Mouse (Mus musculus) MEL (cell line): ENCODE measurements around the gene Mpg. TPM values are rescaled to one million over a fixed set of nuclear protein-coding genes. Genes with fewer than 3 reads are reported as not detected.
A peak's percentile ranks its signal among the peaks of the same experiment; 100 is the strongest.

Source experiments
- DNase-seq: peaks from one replicate; pipeline ENCODE4 v3.0.0; 2011; ENCODE audit warnings: low read depth, low spot score
- H3K27ac ChIP-seq: 2 replicates; pipeline ENCODE4 v1.5.1; 2012; ENCODE audit warnings: low read depth, mild to moderate bottlenecking, control low read depth, low read length, moderate library complexity; ENCODE audit not compliant: control insufficient read depth
- H3K27me3 ChIP-seq, 2 experiments: fragments of 150-350 bp in 1 of 2; sonication (generic) in 1 of 2; 2 replicates each; pipeline ENCODE4 v1.6.1; 2012; ENCODE audit warnings: low read length in 2 of 2, mild to moderate bottlenecking in 2 of 2, improper control_type of control experiment in 1 of 2, moderate library complexity in 1 of 2; ENCODE audit not compliant: insufficient read depth in 2 of 2, control insufficient read depth in 1 of 2
- H3K36me3 ChIP-seq, 2 experiments: 2 replicates each; pipeline ENCODE4 v1.6.1; 2012 to 2014; ENCODE audit warnings: low read length in 2 of 2, improper control_type of control experiment in 1 of 2, inconsistent platforms in 1 of 2, mild to moderate bottlenecking in 1 of 2; ENCODE audit not compliant: insufficient read depth in 2 of 2, control insufficient read depth in 1 of 2
- H3K4me1 ChIP-seq, 2 experiments: fragments of 150-350 bp in 1 of 2; sonication (generic) in 1 of 2; 2 replicates each; pipeline ENCODE4 v1.6.1; 2012; ENCODE audit warnings: low read length in 2 of 2, improper control_type of control experiment in 1 of 2, mild to moderate bottlenecking in 1 of 2; ENCODE audit not compliant: insufficient read depth in 2 of 2, control insufficient read depth in 1 of 2
- H3K4me3 ChIP-seq, 2 experiments: fragments of 150-350 bp in 1 of 2; sonication (generic) in 1 of 2; 2 replicates each; pipeline ENCODE4 v1.5.1; 2012; ENCODE audit warnings: low read depth in 2 of 2, low read length in 2 of 2, mild to moderate bottlenecking in 2 of 2, moderate library complexity in 2 of 2, control low read depth in 1 of 2, improper control_type of control experiment in 1 of 2; ENCODE audit not compliant: control insufficient read depth in 1 of 2, insufficient read depth in 1 of 2
- H3K79me2 ChIP-seq: 2 replicates; pipeline ENCODE4 v1.6.1; 2012; ENCODE audit warnings: mild to moderate bottlenecking, low read length, moderate library complexity; ENCODE audit not compliant: control insufficient read depth, poor library complexity, insufficient read depth
- H3K9ac ChIP-seq: 2 replicates; pipeline ENCODE4 v1.6.1; 2012; ENCODE audit warnings: low read depth, mild to moderate bottlenecking, control low read depth, low read length, moderate library complexity; ENCODE audit not compliant: control insufficient read depth, poor library complexity, severe bottlenecking
- H3K9me3 ChIP-seq: fragments of 150-350 bp; sonication (generic); replicated peaks from 2 replicates; pipeline ENCODE4 v1.6.1; 2012; ENCODE audit warnings: mild to moderate bottlenecking, low read length, improper control_type of control experiment, moderate library complexity; ENCODE audit not compliant: insufficient read depth
- CHD2 ChIP-seq: IDR thresholded peaks from 2 replicates; pipeline ENCODE4 v1.6.1; 2011; ENCODE audit warnings: low read length, improper control_type of control experiment
- CTCF ChIP-seq, 3 experiments: IDR thresholded peaks in 2 of 3; conservative IDR thresholded peaks in 1 of 3; 2 replicates each; pipeline ENCODE4 v1.5.1; 2011 to 2012; ENCODE audit warnings: low read length in 3 of 3, low read depth in 2 of 3, mild to moderate bottlenecking in 2 of 3, improper control_type of control experiment in 1 of 3, inconsistent platforms in 1 of 3, mixed read lengths in 1 of 3, moderate library complexity in 1 of 3; ENCODE audit not compliant: control insufficient read depth in 1 of 3, insufficient read depth in 1 of 3, poor library complexity in 1 of 3, severe bottlenecking in 1 of 3
- ETS1 ChIP-seq: IDR thresholded peaks from 2 replicates; pipeline ENCODE4 v1.6.1; 2012; ENCODE audit warnings: low read depth, mild to moderate bottlenecking, inconsistent platforms, low read length, improper control_type of control experiment, moderate library complexity
- GABPA ChIP-seq: IDR thresholded peaks from 2 replicates; pipeline ENCODE4 v1.6.1; 2012; ENCODE audit warnings: low read depth, mild to moderate bottlenecking, inconsistent platforms, low read length, improper control_type of control experiment, moderate library complexity
- HCFC1 ChIP-seq: IDR thresholded peaks from 2 replicates; pipeline ENCODE4 v1.6.1; 2012; ENCODE audit warnings: low read depth, mild to moderate bottlenecking, inconsistent platforms, low read length, improper control_type of control experiment, moderate library complexity
- MAZ ChIP-seq: IDR thresholded peaks from 2 replicates; pipeline ENCODE4 v1.6.1; 2012; ENCODE audit warnings: low read depth, mild to moderate bottlenecking, inconsistent platforms, low read length, improper control_type of control experiment
- MYB ChIP-seq: IDR thresholded peaks from 2 replicates; pipeline ENCODE4 v1.6.1; 2011; ENCODE audit warnings: mild to moderate bottlenecking, low read depth, low read length, improper control_type of control experiment
- NRF1 ChIP-seq: IDR thresholded peaks from 2 replicates; pipeline ENCODE4 v1.6.1; 2014; ENCODE audit warnings: low read depth, mild to moderate bottlenecking, inconsistent platforms, low read length, improper control_type of control experiment, moderate library complexity; ENCODE audit not compliant: poor library complexity, insufficient read depth, severe bottlenecking
- RAD21 ChIP-seq: IDR thresholded peaks from 2 replicates; pipeline ENCODE4 v1.6.1; 2011; ENCODE audit warnings: mild to moderate bottlenecking, low read depth, low read length, improper control_type of control experiment
- RCOR1 ChIP-seq: IDR thresholded peaks from 2 replicates; pipeline ENCODE4 v1.6.1; 2012; ENCODE audit warnings: low read depth, mild to moderate bottlenecking, inconsistent platforms, low read length, improper control_type of control experiment
- SMC3 ChIP-seq: IDR thresholded peaks from 2 replicates; pipeline ENCODE4 v1.6.1; 2011; ENCODE audit warnings: low read depth, low read length, improper control_type of control experiment
- TBP ChIP-seq: IDR thresholded peaks from 2 replicates; pipeline ENCODE4 v1.8.0; 2011; ENCODE audit warnings: low read depth, low read length, improper control_type of control experiment
- UBTF ChIP-seq: IDR thresholded peaks from 2 replicates; pipeline ENCODE4 v1.6.1; 2012; ENCODE audit warnings: low read depth, mild to moderate bottlenecking, inconsistent platforms, low read length, improper control_type of control experiment, moderate library complexity, borderline replicate concordance; ENCODE audit not compliant: insufficient read depth
- USF1 ChIP-seq: IDR thresholded peaks from 2 replicates; pipeline ENCODE4 v1.6.1; 2014; ENCODE audit warnings: low read depth, mild to moderate bottlenecking, inconsistent platforms, low read length, improper control_type of control experiment, moderate library complexity
- USF2 ChIP-seq, 2 experiments: IDR thresholded peaks; 2 replicates each; pipeline ENCODE4 v1.6.1; 2011 to 2012; ENCODE audit warnings: improper control_type of control experiment in 2 of 2, low read length in 2 of 2, borderline replicate concordance in 1 of 2, inconsistent platforms in 1 of 2, low read depth in 1 of 2, mild to moderate bottlenecking in 1 of 2; ENCODE audit not compliant: insufficient read depth in 1 of 2
- ZC3H11A ChIP-seq: IDR thresholded peaks from 2 replicates; pipeline ENCODE4 v1.6.1; 2012; ENCODE audit warnings: low read depth, mild to moderate bottlenecking, inconsistent platforms, low read length, improper control_type of control experiment
- ZMIZ1 ChIP-seq: IDR thresholded peaks from 2 replicates; pipeline ENCODE4 v1.6.1; 2012; ENCODE audit warnings: low read depth, mild to moderate bottlenecking, inconsistent platforms, low read length, improper control_type of control experiment, moderate library complexity
- ZNF384 ChIP-seq: IDR thresholded peaks from 2 replicates; pipeline ENCODE4 v1.6.1; 2012; ENCODE audit warnings: low read depth, mild to moderate bottlenecking, inconsistent platforms, low read length, improper control_type of control experiment
- polyA plus RNA-seq, 2 experiments: library from polyadenylated mRNA; stranded (reverse) in 1 of 2; unstranded in 1 of 2; fragments of >175 nt in 1 of 2; fragments of >200 nt in 1 of 2; gene quantifications; 2 replicates each; pipeline versions ENCODE4 v1.2.1 to v1.2.4; 2012; ENCODE audit warnings: low replicate concordance in 2 of 2, low read depth in 1 of 2; ENCODE audit not compliant: insufficient read length in 2 of 2, insufficient read depth in 1 of 2, missing spikeins in 1 of 2
- total RNA-seq: library from RNA; depleted of rRNA; stranded (reverse); fragments of 300-350 nt; gene quantifications from 2 replicates; pipeline ENCODE4 v1.2.3, GENCODE M21; 2012

Mpg gene
- total and polyA plus RNA-seq, 3 experiments = 42.0 to 43.2 TPM; not detected in 1

DNA sequence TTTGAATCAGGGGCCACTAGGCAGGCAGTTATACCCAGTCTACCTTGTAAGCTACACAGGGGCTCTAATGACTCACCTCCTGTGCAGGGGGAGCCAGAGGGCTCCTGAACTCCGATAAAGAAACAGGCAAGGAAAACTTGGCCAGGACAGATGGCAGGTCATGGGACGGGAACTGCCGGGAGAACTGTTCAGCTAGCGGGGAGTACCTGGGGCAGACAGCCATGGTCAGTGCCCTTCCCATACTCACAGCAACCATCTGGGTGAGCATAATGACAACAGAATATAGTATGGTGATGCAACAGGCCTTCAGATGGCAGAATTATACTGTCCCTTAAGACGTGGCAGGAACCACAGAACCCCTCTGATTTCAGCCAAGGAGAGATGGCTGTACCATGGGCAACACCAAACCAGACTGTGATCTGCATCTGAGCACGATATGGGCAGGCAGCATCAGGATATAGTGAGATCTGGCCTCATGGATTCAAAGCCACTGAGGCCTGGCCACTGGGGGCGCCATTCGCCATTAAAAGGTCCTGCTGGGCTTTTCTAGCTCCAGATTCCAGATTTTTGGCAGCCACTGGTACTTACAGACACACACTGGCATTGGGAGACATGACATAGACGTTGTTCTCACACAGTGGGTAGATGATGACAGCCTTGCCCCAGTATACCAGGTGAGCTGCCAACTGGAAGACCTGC, 10.6 kb downstream of the Mpg start:
- Histone ChIP-seq H3K9me3 (no peaks in the 10 kb centered on the region), H3K4me1 (no peaks in the 10 kb centered on the region), H3K79me2 (no peaks in the 10 kb centered on the region), H3K27ac (no peak overlapping the region), H3K36me3 (no peaks in the 10 kb centered on the region; a peak in 1 of 4 replicates), H3K4me3 (no peak overlapping the region), H3K27me3 (no peaks in the 10 kb centered on the region), H3K9ac (no peak overlapping the region)
- peak; percentile 68 for DNase-seq
- peak; percentile 88 to 93 (median 88) for TF ChIP-seq CTCF (IDR thresholded peaks at IDR 0.05 in 2 of 3, conservative IDR thresholded peaks at IDR 0.05 in 1 of 3; ENCODE audit: control insufficient read depth in 1 of 3, insufficient read depth in 1 of 3, low read depth in 2 of 3, low read length in 3 of 3, poor library complexity in 1 of 3, severe bottlenecking in 1 of 3)
- peak; percentile 64 for TF ChIP-seq RAD21
- TF ChIP-seq GABPA = no peak
- no peak for TF ChIP-seq UBTF
- no peak for TF ChIP-seq TBP
- peak; percentile 61 for TF ChIP-seq SMC3
- no peak for TF ChIP-seq MYB
- 0 out of 2 replicates have a peak, but pooled peaks have one; percentile 4 for TF ChIP-seq ZC3H11A
- TF ChIP-seq CHD2 = no peak
- TF ChIP-seq ETS1 = no peak

DNA sequence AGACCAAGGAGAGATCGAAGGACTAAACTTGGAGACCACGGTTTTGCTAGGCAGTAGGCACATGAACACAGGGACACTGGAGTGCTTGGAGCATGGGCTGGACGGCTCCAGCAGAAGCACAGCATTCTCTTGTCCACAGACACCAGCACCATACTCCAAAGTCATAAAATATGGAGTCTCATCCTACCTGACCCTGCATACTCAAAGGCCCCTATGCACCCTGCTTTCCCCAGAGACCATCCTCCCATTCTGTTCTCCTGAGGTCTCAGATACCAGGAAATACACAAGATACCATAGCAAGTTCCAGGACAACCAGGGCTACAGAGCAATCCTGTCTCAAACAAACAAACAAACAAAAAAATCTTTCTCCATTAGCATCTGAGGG, 11.1 kb downstream of the Mpg start:
- no peaks in the 10 kb centered on the region for H3K9me3 ChIP-seq
- H3K4me3 ChIP-seq = no peak overlapping the region
- H3K9ac ChIP-seq = no peak overlapping the region
- no peaks in the 10 kb centered on the region for H3K27me3 ChIP-seq
- H3K27ac ChIP-seq = no peak overlapping the region
- H3K79me2 ChIP-seq = no peaks in the 10 kb centered on the region
- no peak for DNase-seq
- H3K4me1 ChIP-seq = peaks cover under 1 to 4% of the 10 kb centered on the region in 2 experiments; a peak in 3 of 4 replicates
- TF ChIP-seq UBTF = no peak
- TF ChIP-seq USF2 (IDR thresholded peaks at IDR 0.05; ENCODE audit: borderline replicate concordance in 1 of 2, insufficient read depth in 1 of 2, low read depth in 1 of 2, low read length in 2 of 2) = no peak
- no peak for TF ChIP-seq NRF1
- TF ChIP-seq HCFC1 = no peak
- TF ChIP-seq ZNF384 = no peak
- no peak for TF ChIP-seq MYB
- no peak for TF ChIP-seq GABPA
- TF ChIP-seq MAZ = no peak
- TF ChIP-seq ZMIZ1 = no peak
- no peak for TF ChIP-seq RCOR1
- no peak for TF ChIP-seq USF1
- H3K36me3 ChIP-seq = peaks cover 0 to 3% of the 10 kb centered on the region in 2 experiments; a peak in 2 of 4 replicates
